Mouse (Mus musculus) CH12.LX (cell line): ENCODE measurements around the gene Cenpu. TPM values are rescaled to one million over a fixed set of nuclear protein-coding genes. Genes with fewer than 3 reads are reported as not detected.
A peak's percentile ranks its signal among the peaks of the same experiment; 100 is the strongest.

Experiments used
- DNase-seq: peaks from one replicate; pipeline ENCODE4 v3.0.0-alpha.2; 2013; ENCODE audit errors: extremely low read depth
- H3K27ac ChIP-seq: 2 replicates; pipeline ENCODE4 v1.5.1; 2012; ENCODE audit warnings: low read depth, mild to moderate bottlenecking, control low read depth, moderate library complexity; ENCODE audit not compliant: insufficient read depth
- H3K27me3 ChIP-seq: replicated peaks from 2 replicates; pipeline ENCODE3; 2012; ENCODE audit warnings: inconsistent platforms
- H3K36me3 ChIP-seq, 2 experiments: replicated peaks in 1 of 2; 2 replicates each; pipeline versions ENCODE3 to v1.6.1; 2012; ENCODE audit warnings: inconsistent platforms in 1 of 2, low read length in 1 of 2, mild to moderate bottlenecking in 1 of 2, mixed read lengths in 1 of 2, moderate library complexity in 1 of 2; ENCODE audit not compliant: control insufficient read depth in 1 of 2, insufficient read depth in 1 of 2
- H3K4me1 ChIP-seq, 2 experiments: 2 replicates each; pipeline ENCODE4 v1.6.1; 2012; ENCODE audit warnings: inconsistent platforms in 1 of 2, moderate library complexity in 1 of 2; ENCODE audit not compliant: insufficient read depth in 2 of 2, control insufficient read depth in 1 of 2
- H3K4me2 ChIP-seq: 2 replicates; pipeline ENCODE4 v1.6.1; 2012; ENCODE audit warnings: low read depth, mild to moderate bottlenecking, control low read depth; ENCODE audit not compliant: poor library complexity, insufficient read depth, severe bottlenecking
- H3K4me3 ChIP-seq, 3 experiments: fragments of 150-350 bp in 1 of 3; sonication (generic) in 1 of 3; replicated peaks in 1 of 3; 2 replicates each; pipeline versions ENCODE3 to v1.5.1; 2011 to 2012; ENCODE audit warnings: low read depth in 2 of 3, low read length in 2 of 3, mild to moderate bottlenecking in 2 of 3, moderate library complexity in 2 of 3, control low read depth in 1 of 3, improper control_type of control experiment in 1 of 3, inconsistent platforms in 1 of 3, mixed read lengths in 1 of 3; ENCODE audit not compliant: poor library complexity in 1 of 3
- H3K79me2 ChIP-seq: replicated peaks from 2 replicates; pipeline ENCODE4 v1.6.1; 2012; ENCODE audit warnings: mild to moderate bottlenecking, moderate library complexity; ENCODE audit not compliant: control insufficient read depth, poor library complexity, insufficient read depth, severe bottlenecking; ENCODE audit errors: extremely low read depth
- H3K9ac ChIP-seq: 2 replicates; pipeline ENCODE4 v1.6.1; 2012; ENCODE audit warnings: low read depth, mild to moderate bottlenecking, control low read depth, moderate library complexity; ENCODE audit not compliant: insufficient read depth
- H3K9me3 ChIP-seq: replicated peaks from 2 replicates; pipeline ENCODE3; 2012; ENCODE audit warnings: low read length, inconsistent platforms, mixed read lengths
- BHLHE40 ChIP-seq: IDR thresholded peaks from 2 replicates; pipeline ENCODE4 v1.6.1; 2011; ENCODE audit warnings: mild to moderate bottlenecking, low read depth, low read length, improper control_type of control experiment
- CHD1 ChIP-seq: IDR thresholded peaks from 2 replicates; pipeline ENCODE4 v1.6.1; 2012; ENCODE audit warnings: low read depth, low read length, improper control_type of control experiment, inconsistent platforms
- CHD2 ChIP-seq: IDR thresholded peaks from 2 replicates; pipeline ENCODE4 v1.6.1; 2011; ENCODE audit warnings: low read length, improper control_type of control experiment
- CTCF ChIP-seq, 2 experiments: IDR thresholded peaks in 1 of 2; conservative IDR thresholded peaks in 1 of 2; 2 replicates each; pipeline ENCODE4 v1.5.1; 2011 to 2012; ENCODE audit warnings: low read depth in 2 of 2, low read length in 2 of 2, improper control_type of control experiment in 1 of 2, inconsistent platforms in 1 of 2, mild to moderate bottlenecking in 1 of 2, moderate library complexity in 1 of 2
- E2F4 ChIP-seq: IDR thresholded peaks from 2 replicates; pipeline ENCODE4 v1.6.1; 2011; ENCODE audit warnings: low read depth, low read length, improper control_type of control experiment; ENCODE audit not compliant: insufficient replicate concordance
- ETS1 ChIP-seq: conservative IDR thresholded peaks from 2 replicates; pipeline ENCODE4 v1.6.1; 2012; ENCODE audit warnings: low read depth, mild to moderate bottlenecking, inconsistent platforms, low read length, improper control_type of control experiment, moderate library complexity
- GABPA ChIP-seq: IDR thresholded peaks from 2 replicates; pipeline ENCODE4 v1.6.1; 2012; ENCODE audit warnings: low read depth, low read length, improper control_type of control experiment, inconsistent platforms; ENCODE audit not compliant: insufficient replicate concordance
- HCFC1 ChIP-seq: IDR thresholded peaks from 2 replicates; pipeline ENCODE4 v1.6.1; 2012; ENCODE audit warnings: low read depth, mild to moderate bottlenecking, inconsistent platforms, low read length, improper control_type of control experiment
- IRF4 ChIP-seq: IDR thresholded peaks from 2 replicates; pipeline ENCODE4 v1.6.1; 2014; ENCODE audit warnings: low read depth, mild to moderate bottlenecking, inconsistent platforms, low read length, improper control_type of control experiment
- JUN ChIP-seq: IDR thresholded peaks from 2 replicates; pipeline ENCODE4 v1.6.1; 2011; ENCODE audit warnings: low read depth, mild to moderate bottlenecking, low read length, improper control_type of control experiment, moderate library complexity; ENCODE audit not compliant: insufficient read depth
- MAX ChIP-seq: IDR thresholded peaks from 2 replicates; pipeline ENCODE4 v1.6.1; 2011; ENCODE audit warnings: low read length, improper control_type of control experiment
- MAZ ChIP-seq: IDR thresholded peaks from 2 replicates; pipeline ENCODE4 v1.6.1; 2012; ENCODE audit warnings: low read depth, mild to moderate bottlenecking, inconsistent platforms, low read length, improper control_type of control experiment, moderate library complexity
- MEF2A ChIP-seq: IDR thresholded peaks from 2 replicates; pipeline ENCODE4 v1.6.1; 2014; ENCODE audit warnings: low read depth, mild to moderate bottlenecking, inconsistent platforms, low read length, improper control_type of control experiment, borderline replicate concordance
- MXI1 ChIP-seq: IDR thresholded peaks from 2 replicates; pipeline ENCODE4 v1.6.1; 2011; ENCODE audit warnings: mild to moderate bottlenecking, low read depth, low read length, improper control_type of control experiment
- NELFE ChIP-seq: IDR thresholded peaks from 2 replicates; pipeline ENCODE4 v1.6.1; 2011; ENCODE audit warnings: low read depth, low read length, improper control_type of control experiment
- PAX5 ChIP-seq: IDR thresholded peaks from 2 replicates; pipeline ENCODE4 v1.6.1; 2012; ENCODE audit warnings: low read length, inconsistent platforms, mixed read lengths
- POLR2A ChIP-seq: IDR thresholded peaks from 2 replicates; pipeline ENCODE4 v1.6.1; 2011; ENCODE audit warnings: low read depth, mild to moderate bottlenecking, improper control_type of control experiment, low read length
- RAD21 ChIP-seq: IDR thresholded peaks from 2 replicates; pipeline ENCODE4 v1.6.1; 2011; ENCODE audit warnings: low read depth, mild to moderate bottlenecking, low read length, improper control_type of control experiment, moderate library complexity
- RCOR1 ChIP-seq: conservative IDR thresholded peaks from 2 replicates; pipeline ENCODE4 v1.6.1; 2012; ENCODE audit warnings: low read depth, mild to moderate bottlenecking, inconsistent platforms, low read length, improper control_type of control experiment
- SIN3A ChIP-seq: IDR thresholded peaks from 2 replicates; pipeline ENCODE4 v1.6.1; 2012; ENCODE audit warnings: low read length, improper control_type of control experiment, inconsistent platforms
- SMC3 ChIP-seq: IDR thresholded peaks from 2 replicates; pipeline ENCODE4 v1.6.1; 2011; ENCODE audit warnings: low read depth, low read length, improper control_type of control experiment
- TCF12 ChIP-seq: IDR thresholded peaks from 2 replicates; pipeline ENCODE4 v1.6.1; 2014; ENCODE audit warnings: low read depth, mild to moderate bottlenecking, inconsistent platforms, low read length, improper control_type of control experiment
- UBTF ChIP-seq: IDR thresholded peaks from 2 replicates; pipeline ENCODE4 v1.6.1; 2012; ENCODE audit warnings: low read depth, mild to moderate bottlenecking, inconsistent platforms, low read length, improper control_type of control experiment, moderate library complexity
- USF1 ChIP-seq: IDR thresholded peaks from 2 replicates; pipeline ENCODE4 v1.6.1; 2014; ENCODE audit warnings: low read depth, mild to moderate bottlenecking, inconsistent platforms, low read length, improper control_type of control experiment
- USF2 ChIP-seq: conservative IDR thresholded peaks from 2 replicates; pipeline ENCODE4 v1.6.1; 2011; ENCODE audit warnings: low read depth, low read length, improper control_type of control experiment
- ZC3H11A ChIP-seq: IDR thresholded peaks from 2 replicates; pipeline ENCODE4 v1.6.1; 2012; ENCODE audit warnings: low read depth, mild to moderate bottlenecking, inconsistent platforms, low read length, improper control_type of control experiment
- ZKSCAN1 ChIP-seq: IDR thresholded peaks from 2 replicates; pipeline ENCODE4 v1.6.1; 2012; ENCODE audit warnings: low read depth, inconsistent platforms, low read length, improper control_type of control experiment, borderline replicate concordance
- ZMIZ1 ChIP-seq: IDR thresholded peaks from 2 replicates; pipeline ENCODE4 v1.6.1; 2012; ENCODE audit warnings: low read depth, mild to moderate bottlenecking, inconsistent platforms, low read length, improper control_type of control experiment
- ZNF384 ChIP-seq: IDR thresholded peaks from 2 replicates; pipeline ENCODE4 v1.6.1; 2012; ENCODE audit warnings: low read depth, low read length, improper control_type of control experiment, inconsistent platforms
- dilution Hi-C: fragments of 300-500 bp; cut with MboI; formaldehyde crosslinking; loops from 2 replicates; pipeline ENCODE4 v1.14.3; 2020; ENCODE audit warnings: low sequenced_read_pairs; ENCODE audit not compliant: extremely low pct_unique_long_range_greater_than_20kb, extremely low pct_ligation_motif_present
- in situ Hi-C: fragments of 300-500 bp; cut with MboI; formaldehyde crosslinking; loops from 3 replicates; pipeline ENCODE4 v1.14.3; 2019; ENCODE audit warnings: low sequenced_read_pairs, low pct_ligation_motif_present, low pct_unique_long_range_greater_than_20kb, mixed read lengths
- polyA plus RNA-seq: library from polyadenylated mRNA; unstranded; fragments of >175 nt; gene quantifications from 2 replicates; pipeline ENCODE4 v1.2.1, GENCODE M21; 2012; ENCODE audit warnings: low read depth; ENCODE audit not compliant: insufficient read length
- total RNA-seq, 2 experiments: library from RNA; depleted of rRNA; stranded (reverse); fragments of 300-350 nt in 1 of 2; fragments of >200 nt in 1 of 2; gene quantifications; 2 replicates each; pipeline ENCODE4 v1.2.3; 2012 to 2014

The Cenpu gene
- total and polyA plus RNA-seq, 3 experiments: 7.8 to 27.7 (median 26.8) TPM

DNA sequence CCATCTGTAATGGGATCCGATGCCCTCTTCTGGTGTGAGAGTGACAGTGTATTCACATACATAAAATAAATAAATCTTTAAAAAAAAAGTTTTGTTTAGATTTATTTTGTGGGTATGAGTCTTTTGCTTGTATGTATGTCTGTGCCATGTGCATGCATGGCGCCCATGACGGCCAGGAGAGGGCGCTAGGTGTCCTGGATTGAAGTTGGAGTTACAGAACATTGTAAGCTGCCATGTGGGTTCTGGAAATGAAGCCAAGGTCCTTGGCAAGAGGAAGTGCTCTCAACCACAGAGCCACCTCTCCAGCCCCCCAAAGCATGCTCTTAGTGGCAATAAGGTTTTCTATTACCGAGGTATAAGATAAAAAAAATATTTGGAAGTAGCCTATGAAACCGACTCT, 7.6 kb downstream of the Cenpu start (continued):
- TF ChIP-seq E2F4 (no peak), TCF12 (no peak), NELFE (no peak), UBTF (no peak), GABPA (no peak), ZKSCAN1 (no peak), USF1 (no peak), JUN (no peak), ETS1 (no peak), MEF2A (no peak), RCOR1 (no peak), CTCF (conservative IDR thresholded peaks at IDR 0.05 in 1 of 2, IDR thresholded peaks at IDR 0.05 in 1 of 2; ENCODE audit: low read depth in 2 of 2, low read length in 2 of 2) (peak; percentile 25 to 63; a peak in 3 of 4 replicates), SIN3A (no peak), ZNF384 (no peak), RAD21 (peak; percentile 56)
- TF ChIP-seq, all 38 proteins: peak for 5

- in situ Hi-C loops (loop anchor here (25.0 kb wide), 1 partner anchor 825 kb away; no protein-coding TSS in a partner anchor), dilution Hi-C loops (no loop called here)
- no peaks in the 10 kb centered on the region for H3K79me2 ChIP-seq
- DNase-seq: no peak
- TF ChIP-seq MAX (no peak), SMC3 (no peak), ETS1 (no peak), E2F4 (no peak), RAD21 (no peak), CTCF (conservative IDR thresholded peaks at IDR 0.05 in 1 of 2, IDR thresholded peaks at IDR 0.05 in 1 of 2; ENCODE audit: low read depth in 2 of 2, low read length in 2 of 2) (no peak), CHD2 (no peak), USF2 (no peak), IRF4 (no peak), GABPA (no peak), NELFE (no peak), ZMIZ1 (no peak), HCFC1 (no peak), BHLHE40 (no peak), MAZ (no peak), CHD1 (no peak), MXI1 (no peak), PAX5 (no peak), POLR2A (no peak), ZC3H11A (no peak)
- no peak overlapping the region for H3K9ac ChIP-seq
- no peak overlapping the region for H3K27ac ChIP-seq
- H3K36me3 ChIP-seq: peaks cover 33 to 77% of the 10 kb centered on the region in 2 experiments
- H3K4me3 ChIP-seq: no peak overlapping the region
- no peaks in the 10 kb centered on the region for H3K27me3 ChIP-seq
- peaks cover 0 to 15% of the 10 kb centered on the region in 2 experiments; a peak in 2 of 4 replicates for H3K4me1 ChIP-seq
- H3K4me2 ChIP-seq: no peak overlapping the region
- H3K9me3 ChIP-seq: no peaks in the 10 kb centered on the region
Observed at GRCm38 (mm10) chr8:46562333-46562732, 10.5 kb downstream of the Cenpu start.
